Mouse (Mus musculus) right cerebral cortex, postnatal 25 days (tissue): ENCODE data around the gene Fbxo21.

ENCODE experiments used
- DNase-seq: peaks from one replicate; pipeline ENCODE4 v3.0.0; 2022

Fbxo21 gene

GRCm38 (mm10) chr5:117981943-117982342 is 5.4 kb downstream of the Fbxo21 start:
- DNase-seq = no peak

GRCm38 (mm10) chr5:117986327-117986726 is 9.8 kb downstream of the Fbxo21 start:
- no peak for DNase-seq

- DNase-seq = no peak
These were observed 11.4 kb downstream of the Fbxo21 start for GRCm38 (mm10) chr5:117987891-117988290.

- DNase-seq = no peak
These were observed 11.8 kb downstream of the Fbxo21 start for GRCm38 (mm10) chr5:117988367-117988766.

GRCm38 (mm10) chr5:117989773-117990172 is 13.2 kb downstream of the Fbxo21 start:
- no peak for DNase-seq

- DNase-seq = no peak
These were observed 14.4 kb downstream of the Fbxo21 start for GRCm38 (mm10) chr5:117990957-117991356.

- peak; percentile 30 for DNase-seq
These were observed 17.0 kb downstream of the Fbxo21 start for GRCm38 (mm10) chr5:117993550-117993949.

- no peak for DNase-seq
These were observed 18.9 kb downstream of the Fbxo21 start for GRCm38 (mm10) chr5:117995372-117995901.

- no peak for DNase-seq
These were observed 19.4 kb downstream of the Fbxo21 start for GRCm38 (mm10) chr5:117995911-117996310.

- DNase-seq = no peak
These were observed 20.1 kb downstream of the Fbxo21 start for GRCm38 (mm10) chr5:117996581-117996980.

GRCm38 (mm10) chr5:117997434-117997970 is 21.0 kb downstream of the Fbxo21 start:
- DNase-seq = no peak

GRCm38 (mm10) chr5:117999061-117999460 is 22.5 kb downstream of the Fbxo21 start:
- DNase-seq = no peak

GRCm38 (mm10) chr5:117999584-117999983 is 23.1 kb downstream of the Fbxo21 start:
- DNase-seq = peak; percentile 38

- no peak for DNase-seq
These were observed 25.5 kb downstream of the Fbxo21 start for GRCm38 (mm10) chr5:118002059-118002458.

- peak; percentile 57 for DNase-seq
These were observed 28.1 kb downstream of the Fbxo21 start for GRCm38 (mm10) chr5:118004619-118005018.

- DNase-seq = no peak
These were observed 29.2 kb downstream of the Fbxo21 start for GRCm38 (mm10) chr5:118005728-118006127.

- DNase-seq = no peak
These were observed 31.8 kb downstream of the Fbxo21 start for GRCm38 (mm10) chr5:118008344-118008743.

GRCm38 (mm10) chr5:118010872-118011271 is 34.3 kb downstream of the Fbxo21 start:
- DNase-seq = no peak

- DNase-seq = no peak
These were observed 35.3 kb downstream of the Fbxo21 start for GRCm38 (mm10) chr5:118011796-118012195.

- no peak for DNase-seq
These were observed 38.5 kb downstream of the Fbxo21 start for GRCm38 (mm10) chr5:118015028-118015427.

- DNase-seq = no peak
These were observed 39.1 kb downstream of the Fbxo21 start for GRCm38 (mm10) chr5:118015669-118016068.

- DNase-seq = no peak
These were observed 41.0 kb downstream of the Fbxo21 start for GRCm38 (mm10) chr5:118017527-118017926.

GRCm38 (mm10) chr5:118019905-118020304 is 43.4 kb downstream of the Fbxo21 start:
- no peak for DNase-seq

- no peak for DNase-seq
These were observed 46.5 kb downstream of the Fbxo21 start for GRCm38 (mm10) chr5:118023053-118023452.

GRCm38 (mm10) chr5:118025880-118026279 is 49.4 kb downstream of the Fbxo21 start:
- DNase-seq = no peak
